Mouse (Mus musculus) spleen, adult 12 weeks (tissue): Measurements from ENCODE around the gene Sp7.

Experiments
- DNase-seq: peaks from one replicate; pipeline ENCODE4 v3.0.0; 2022; ENCODE audit warnings: low spot score

The Sp7 gene

DNA sequence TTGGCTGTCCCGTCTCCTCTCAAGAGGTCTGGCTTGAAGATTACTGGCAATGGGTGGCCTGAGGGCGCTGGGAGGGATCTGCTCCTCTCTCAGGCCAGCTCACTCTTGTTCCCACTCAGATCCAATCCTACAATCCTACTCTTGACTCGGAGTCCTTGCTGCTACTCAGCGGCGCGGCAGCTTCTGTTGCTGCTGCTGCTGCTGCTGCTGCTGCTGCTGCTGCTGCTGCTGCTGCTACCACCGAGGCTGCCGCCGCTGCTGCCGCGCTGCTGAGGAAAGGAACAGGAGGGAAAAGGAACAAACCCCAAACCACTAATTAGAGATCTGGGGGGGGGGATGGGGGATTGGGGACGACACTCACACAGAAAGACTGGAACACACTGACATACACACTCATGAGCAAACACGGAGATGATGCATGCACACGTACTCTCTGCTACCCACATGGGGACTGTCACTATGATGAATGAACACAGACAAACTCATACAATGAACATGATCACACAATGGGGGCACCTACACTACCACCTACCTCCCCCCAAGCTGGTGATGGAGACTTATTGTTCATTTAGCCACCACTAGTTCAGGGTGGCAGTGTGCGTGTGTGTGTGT lies at the start of gene Sp7:
Gene Sp7, minus strand, starts transcription at position 450 of the 612 bp plus-strand sequence.
- no peak for DNase-seq

DNA sequence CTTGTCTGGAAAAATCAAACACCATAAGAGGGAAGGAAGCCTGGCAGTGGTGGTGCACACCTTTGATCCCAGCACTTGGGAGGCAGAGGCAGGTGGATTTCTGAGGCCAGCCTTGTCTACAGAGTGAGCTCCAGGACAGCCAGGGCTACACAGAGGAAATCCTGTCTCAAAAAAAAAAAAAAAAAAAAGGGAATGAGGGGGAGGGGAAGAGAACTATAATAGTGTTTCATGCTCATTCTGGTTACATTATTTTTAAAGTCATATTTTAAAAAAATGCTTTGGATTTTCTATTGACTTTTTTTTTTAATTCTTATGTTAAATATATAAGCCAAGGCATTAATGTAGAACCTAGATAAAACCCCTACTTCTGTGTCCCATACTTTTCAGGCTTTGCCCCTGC lies 46.7 kb upstream of the Sp7 start:
- DNase-seq = no peak

DNA sequence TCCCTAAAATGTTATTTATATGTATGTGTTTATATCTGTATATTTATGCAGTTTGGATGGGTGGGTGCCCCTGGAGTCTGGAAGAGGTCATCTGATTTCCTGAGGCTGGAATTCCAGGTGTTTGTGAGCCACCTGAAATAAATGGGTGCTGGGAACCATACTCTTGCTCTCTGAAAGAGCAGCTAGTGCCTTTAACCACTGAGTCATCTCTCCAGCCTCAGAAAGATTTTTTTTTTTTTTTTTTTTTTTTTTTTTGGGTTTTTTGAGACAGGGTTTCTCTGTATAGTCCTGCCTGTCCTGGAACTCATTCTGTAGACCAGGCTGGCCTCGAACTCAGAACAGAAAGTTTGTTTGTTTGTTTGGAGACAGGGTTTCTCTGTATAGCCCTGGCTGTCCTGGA lies 44.1 kb upstream of the Sp7 start:
- no peak for DNase-seq

DNA sequence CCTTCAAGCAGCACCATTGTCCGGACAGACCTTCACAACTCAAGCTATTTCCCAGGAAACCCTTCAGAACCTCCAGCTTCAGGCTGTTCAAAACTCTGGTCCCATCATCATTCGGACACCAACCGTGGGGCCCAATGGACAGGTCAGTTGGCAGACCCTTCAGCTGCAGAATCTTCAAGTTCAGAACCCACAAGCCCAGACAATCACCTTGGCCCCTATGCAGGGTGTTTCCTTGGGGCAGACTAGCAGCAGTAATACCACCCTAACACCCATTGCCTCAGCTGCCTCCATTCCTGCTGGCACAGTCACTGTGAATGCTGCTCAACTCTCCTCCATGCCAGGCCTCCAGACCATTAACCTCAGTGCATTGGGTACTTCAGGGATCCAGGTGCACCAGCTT lies 42.3 kb upstream of the Sp7 start:
- no peak for DNase-seq

DNA sequence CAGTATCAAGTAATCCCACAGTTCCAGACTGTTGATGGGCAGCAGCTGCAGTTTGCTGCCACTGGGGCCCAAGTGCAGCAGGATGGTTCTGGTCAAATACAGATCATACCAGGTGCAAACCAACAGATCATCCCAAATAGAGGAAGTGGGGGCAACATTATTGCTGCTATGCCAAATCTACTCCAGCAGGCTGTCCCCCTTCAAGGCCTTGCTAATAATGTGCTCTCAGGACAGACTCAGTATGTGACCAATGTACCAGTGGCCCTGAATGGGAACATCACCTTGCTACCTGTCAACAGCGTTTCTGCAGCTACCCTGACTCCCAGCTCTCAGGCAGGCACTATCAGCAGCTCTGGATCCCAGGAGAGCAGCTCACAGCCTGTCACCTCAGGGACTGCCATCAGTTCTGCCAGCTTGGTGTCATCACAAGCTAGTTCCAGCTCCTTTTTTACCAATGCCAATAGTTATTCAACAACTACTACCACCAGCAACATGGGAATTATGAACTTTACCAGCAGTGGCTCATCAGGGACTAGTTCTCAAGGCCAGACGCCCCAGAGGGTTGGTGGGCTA lies 41.7 kb upstream of the Sp7 start:
- DNase-seq = no peak

DNA sequence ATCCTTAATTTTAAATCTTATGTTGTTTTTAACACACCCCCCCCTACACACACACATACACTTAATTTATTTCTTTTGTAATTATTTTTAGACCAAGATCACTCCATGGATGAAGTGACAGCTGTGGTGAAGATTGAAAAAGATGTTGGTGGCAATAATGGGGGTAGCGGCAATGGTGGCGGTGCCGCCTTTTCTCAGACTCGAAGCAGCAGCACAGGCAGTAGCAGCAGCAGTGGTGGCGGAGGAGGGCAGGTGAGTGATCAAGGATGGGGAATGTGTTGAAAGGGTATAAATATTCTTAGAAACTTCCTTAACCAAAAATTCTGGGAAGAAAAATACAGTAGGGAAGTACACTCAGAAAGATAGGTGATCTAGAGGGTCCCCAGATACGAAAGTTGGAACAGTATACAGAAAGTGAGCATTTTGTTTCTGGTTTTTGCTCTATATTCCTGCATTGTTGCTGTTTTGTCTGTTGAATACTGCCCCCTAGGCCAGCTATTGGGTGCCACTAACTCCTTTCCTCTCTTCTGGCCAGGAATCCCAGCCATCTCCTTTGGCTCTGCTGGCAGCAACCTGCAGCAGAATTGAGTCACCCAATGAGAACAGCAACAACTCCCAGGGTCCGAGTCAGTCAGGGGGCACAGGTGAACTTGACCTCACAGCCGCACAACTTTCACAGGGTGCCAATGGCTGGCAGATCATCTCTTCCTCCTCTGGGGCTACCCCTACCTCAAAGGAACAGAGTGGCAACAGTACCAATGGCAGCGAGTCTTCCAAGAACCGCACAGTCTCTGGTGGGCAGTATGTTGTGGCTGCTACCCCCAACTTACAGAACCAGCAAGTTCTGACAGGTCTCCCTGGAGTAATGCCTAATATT lies 40.9 kb upstream of the Sp7 start:
- DNase-seq = no peak

DNA sequence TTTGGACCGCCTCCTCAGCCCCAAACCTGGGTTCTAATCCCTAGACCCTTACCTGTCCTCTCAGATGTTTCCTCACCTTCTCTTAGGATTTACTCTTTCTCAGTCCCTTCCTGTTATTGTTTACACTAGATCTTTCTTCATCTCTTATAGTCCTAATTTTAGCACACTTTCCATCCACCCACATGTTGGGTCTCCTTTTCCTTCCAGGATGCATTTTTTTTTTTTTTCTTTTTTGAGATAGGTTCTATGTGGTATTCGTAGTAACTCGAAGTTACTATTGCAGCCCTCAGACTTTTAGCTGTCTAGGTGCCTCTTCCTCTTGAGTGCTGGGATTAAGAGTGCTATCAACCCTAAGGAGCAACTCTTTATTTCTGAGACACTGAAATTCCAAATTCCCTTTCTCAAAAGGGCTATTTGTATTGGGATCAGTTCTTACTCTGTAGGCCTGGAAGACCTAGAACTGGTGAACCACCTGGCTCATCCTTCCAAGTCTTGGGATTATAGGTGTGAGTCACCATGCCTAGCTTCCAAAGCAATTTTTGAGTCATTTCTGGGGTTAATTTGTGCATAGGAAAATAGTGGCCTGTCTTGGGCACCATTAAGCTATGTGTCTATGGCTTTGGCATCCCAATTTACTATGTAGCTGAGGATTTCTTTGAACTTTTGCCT lies 40.1 kb upstream of the Sp7 start:
- no peak for DNase-seq

DNA sequence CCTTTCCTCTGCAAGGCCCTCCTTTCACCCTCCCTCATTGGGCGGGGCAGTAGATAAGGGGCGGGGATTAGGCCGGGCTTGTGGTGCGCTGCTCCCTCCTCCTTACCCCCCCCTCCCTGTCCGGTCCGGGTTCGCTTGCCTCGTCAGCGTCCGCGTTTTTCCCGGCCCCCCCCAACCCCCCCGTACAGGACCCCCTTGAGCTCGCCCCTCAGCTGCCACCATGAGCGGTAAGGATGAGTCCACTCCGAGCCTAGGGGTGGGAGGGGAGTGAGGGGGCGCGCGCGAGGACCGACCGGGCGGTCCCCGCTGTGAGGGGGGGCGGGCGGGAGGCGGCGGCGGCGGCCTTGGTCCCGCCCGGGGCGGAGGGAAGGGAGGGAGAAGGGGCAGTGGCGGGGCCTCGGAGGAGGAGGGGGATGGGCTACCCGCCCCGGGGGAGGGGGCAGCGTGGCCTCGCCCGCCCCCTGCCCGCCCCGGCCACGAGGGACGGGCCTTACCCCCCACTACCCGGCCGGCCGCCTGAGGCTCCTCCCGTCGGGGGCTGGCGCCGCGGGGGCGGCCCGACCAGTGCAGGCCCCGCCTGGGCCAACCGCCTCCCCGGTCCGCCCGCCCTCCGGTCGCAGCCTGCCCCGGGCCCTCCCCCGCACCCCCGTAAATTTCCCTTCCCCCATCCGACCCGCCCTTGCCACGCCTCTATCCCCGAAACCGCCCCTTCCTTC lies 39.4 kb upstream of the Sp7 start:
- DNase-seq = peak; percentile 73

DNA sequence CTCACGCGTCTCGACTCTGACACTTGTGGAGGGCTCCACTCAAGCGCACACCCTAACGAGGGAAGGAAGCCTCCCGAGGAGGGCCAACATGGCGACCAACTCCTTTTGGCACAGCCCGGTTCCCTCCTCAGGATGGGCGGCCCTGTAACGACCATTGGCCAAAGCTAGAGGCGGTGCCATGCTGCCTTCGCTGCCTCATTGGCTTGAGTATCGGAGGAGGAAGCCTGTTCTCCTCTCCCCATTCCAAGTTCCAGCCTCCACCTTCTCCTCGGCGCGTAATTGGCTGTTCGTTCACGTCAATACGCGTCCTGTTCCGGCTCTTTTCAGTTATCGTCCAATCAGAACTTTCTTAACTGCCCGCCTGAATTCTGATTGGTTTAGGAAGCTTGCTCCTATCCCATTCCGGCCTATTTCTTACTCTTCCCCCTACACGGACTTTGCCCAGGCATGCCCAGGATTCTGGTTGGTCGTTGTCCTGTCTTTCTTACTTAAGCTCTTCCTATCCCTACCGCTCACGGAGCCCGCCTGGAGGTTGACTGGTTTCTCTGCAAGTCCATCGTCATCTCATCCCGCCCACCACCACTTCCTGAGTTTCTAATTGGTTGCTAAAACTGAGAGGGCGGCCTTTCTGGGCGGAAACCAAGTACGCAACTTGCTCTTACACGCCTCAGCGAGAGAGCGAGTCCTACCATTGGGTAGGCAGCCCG lies 38.7 kb upstream of the Sp7 start, which contains the start of gene Sp1:
Gene Sp1, plus strand, starts transcription at position 655 of the 707 bp plus-strand sequence.
- peak; percentile 98 for DNase-seq

DNA sequence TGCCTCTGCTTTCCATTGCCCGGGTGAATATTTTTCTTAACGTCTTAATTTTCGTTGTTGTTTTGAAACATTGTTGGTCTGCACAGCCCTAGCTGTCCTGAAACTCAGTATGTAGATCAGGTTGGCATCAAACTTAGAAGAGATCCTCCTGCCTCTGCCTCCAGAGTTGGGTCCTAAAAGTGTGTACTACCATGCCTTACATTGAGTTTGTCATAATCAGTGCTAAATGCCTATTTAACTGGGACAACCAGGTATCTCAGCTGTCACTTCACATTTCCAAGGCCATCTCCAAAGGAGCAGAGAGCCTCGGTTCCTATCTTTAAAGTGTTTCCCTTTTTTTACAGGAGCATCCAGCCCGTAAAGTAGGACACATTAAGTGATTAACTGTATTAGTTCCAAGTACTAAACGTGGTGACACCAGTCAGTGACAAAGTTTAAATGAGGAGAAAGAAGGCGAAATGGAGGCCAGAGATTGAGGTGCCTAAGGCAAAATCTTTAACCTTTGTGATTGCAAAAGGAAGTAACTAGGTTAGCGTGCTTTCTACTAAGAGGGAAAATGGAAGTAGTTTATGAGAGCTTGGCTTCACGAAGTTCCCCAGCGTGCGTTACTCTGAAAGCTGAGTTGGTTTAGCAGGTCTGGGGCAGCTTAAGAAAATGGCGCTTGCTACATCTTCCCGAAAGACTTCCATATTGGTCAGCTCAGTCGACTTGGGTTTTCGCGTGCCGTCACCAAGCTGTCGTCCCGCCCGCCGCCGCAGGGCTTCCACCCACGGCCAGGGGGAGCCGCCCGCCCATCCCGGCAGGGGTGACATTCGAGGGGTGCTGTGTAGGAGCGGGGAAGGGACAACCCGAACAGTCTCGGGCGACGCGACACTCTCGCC lies 37.9 kb upstream of the Sp7 start:
- DNase-seq = no peak

DNA sequence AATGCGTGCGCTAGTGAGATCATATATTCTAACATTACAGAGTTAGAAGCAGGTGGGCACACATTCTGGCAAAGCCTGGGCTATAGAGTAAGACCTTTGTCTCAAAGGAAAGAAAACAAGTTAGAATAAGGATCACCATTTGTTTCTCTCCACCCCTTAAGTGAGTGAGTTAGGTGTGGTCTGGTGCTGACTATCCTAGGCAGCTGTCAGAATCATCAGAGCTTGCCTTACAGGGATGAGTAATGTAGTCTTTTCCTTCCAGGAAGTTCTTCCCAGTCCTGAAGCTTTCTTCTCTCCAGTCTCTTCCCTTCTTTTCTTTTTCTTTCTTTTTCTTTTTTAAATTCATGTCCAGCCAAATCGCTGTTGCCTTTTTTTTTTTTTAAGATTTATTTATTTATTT lies 35.2 kb upstream of the Sp7 start:
- no peak for DNase-seq

DNA sequence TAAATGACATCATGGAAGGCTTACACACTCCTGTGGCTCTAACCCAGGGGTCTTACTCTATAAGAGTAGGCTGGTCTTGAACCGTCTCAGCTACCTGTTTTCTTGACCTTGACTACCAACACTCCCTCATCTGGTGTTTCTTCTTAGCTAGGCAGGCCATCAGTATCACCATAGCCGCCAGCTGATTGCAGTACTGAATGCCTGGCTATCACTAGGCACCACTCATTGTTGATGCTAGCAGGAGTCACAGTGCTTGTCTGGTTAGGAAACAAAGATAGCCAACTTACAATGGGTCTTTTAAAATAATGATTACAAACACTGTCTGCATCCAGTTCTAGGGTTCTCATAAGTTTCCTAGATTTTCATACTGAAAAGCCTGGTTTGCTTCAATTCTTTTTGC lies 34.3 kb upstream of the Sp7 start:
- no peak for DNase-seq

DNA sequence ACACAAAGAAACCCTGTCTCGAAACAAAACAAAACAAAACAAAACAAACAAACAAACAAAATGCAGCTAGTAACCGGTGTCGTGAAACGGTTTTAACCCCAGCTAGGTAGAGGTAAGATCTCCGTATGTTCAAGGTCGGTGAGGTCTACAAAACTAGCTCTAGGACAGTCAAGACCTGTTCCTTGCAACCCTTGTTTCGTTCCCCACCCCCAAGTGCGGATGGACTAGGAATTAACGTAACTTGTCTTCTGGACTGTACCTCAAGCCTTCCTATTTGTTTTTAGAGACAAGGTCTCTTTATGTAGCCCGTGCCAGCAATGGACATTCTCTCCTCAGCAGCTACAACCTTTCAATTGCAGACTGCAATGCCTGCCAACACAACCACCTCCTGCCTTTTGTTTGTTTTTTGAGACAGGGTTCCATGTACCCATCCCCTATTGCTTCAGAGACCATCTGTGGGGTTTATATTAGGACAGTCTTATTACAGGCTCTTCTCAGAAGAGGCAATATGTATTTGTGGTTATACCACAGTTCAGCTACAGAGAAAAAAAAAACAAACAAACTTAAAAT lies 33.6 kb upstream of the Sp7 start:
- DNase-seq = no peak

DNA sequence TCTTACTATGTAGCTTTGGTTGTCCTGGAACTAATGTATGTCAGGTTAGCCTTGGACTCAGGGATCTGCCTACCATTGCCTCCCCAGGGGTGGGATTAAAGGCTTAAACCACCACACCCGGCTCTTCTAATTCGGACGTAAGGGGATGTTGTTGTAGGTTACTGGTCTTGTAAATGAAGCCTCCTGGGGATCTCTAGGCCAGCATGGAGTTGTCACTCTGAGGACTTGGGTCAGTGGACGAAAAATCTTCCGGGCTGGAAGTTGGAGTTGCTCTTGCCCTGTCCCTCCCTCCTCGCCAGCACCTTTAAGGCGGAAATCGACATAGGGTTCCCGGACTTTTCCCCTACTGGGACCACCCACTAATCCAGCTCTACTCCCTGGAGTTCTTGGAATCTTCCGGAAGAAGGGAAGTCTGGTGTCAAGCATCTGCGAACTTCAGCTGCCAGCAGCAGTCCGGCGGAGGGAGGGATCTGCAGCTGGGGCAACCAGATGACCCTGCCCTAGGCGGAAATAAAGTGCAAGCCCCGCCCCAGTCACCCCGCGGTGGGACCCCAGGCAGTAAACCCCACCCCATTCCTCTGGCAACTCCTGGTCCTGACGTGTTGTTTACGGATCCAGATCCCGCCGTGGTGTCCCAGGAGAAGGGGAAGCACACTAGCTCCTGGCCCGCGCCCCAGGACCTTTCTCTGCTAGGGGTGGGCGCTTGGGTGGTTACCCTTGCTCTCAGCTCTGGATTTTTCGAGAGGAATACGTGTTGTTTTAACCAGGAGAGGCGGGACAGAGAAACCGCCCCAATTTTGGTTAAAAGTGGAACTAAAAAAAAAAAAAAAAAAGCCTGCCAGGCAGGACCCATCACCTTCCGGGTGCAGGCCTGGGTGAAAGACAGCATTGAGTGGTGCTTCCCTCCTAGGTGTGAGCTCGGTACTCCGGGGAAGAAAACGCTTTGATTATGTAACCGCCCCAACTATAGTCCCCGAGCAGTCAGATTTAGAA lies 32.5 kb upstream of the Sp7 start:
- peak; percentile 57 for DNase-seq

DNA sequence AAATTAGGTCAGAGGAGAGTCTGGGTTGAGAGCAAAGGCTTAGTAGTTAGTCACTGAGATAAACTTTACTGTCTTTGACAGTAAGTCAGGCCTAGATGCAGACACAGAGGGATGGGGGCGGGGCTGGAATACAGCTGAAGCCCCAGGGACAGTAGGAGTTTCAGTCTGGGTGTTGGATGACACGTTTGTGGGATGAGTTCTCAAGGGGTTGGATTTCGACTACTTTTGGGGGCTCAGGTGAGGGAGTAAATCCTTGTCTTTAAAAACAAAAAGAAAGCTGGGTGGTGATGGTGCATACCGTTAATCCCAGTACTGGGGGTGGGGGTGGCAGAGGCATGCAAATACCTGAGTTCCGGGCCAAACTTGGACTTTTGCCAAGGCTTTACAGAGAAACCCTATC lies 31.6 kb upstream of the Sp7 start:
- DNase-seq = no peak

DNA sequence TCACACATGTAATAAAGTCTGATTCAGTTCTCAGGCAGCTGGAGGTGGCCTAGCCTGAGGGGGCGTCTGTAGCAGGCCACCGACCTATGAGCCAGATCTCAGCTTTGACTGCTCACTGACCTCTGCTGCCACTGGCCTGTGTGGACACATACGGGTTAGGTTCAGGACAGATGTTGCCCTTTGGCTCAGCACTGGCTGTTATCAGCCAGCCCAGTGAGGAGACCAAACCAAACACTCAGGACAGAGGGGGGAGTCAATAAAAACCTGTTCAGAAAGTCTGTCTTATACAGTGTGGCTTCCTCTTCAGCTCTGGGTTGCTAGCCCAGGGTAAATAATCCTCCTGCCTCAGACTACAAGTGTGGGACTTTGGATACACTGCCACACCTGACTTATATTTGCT lies 28.1 kb upstream of the Sp7 start:
- DNase-seq = no peak

DNA sequence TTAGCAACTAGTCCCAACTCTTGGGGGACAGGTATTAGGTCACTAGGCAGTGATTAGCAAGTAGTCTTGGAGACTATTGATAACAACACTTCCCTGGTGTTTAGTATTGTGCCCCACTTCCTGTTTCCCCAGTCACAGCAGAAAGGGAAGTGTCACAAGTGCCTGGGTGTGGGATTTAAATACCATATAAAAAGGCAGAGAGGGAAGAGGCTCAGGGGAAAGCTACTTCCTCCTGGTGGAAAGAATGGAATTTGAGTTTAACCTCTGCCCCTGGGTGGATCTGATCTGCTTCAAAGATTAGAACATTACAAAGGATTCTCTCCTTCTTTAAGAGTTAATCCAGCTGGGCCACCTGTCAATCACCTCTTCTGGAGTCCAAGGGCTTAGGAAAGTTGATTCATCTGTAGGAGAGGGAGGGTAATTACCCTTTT lies 26.6 kb upstream of the Sp7 start:
- no peak for DNase-seq

DNA sequence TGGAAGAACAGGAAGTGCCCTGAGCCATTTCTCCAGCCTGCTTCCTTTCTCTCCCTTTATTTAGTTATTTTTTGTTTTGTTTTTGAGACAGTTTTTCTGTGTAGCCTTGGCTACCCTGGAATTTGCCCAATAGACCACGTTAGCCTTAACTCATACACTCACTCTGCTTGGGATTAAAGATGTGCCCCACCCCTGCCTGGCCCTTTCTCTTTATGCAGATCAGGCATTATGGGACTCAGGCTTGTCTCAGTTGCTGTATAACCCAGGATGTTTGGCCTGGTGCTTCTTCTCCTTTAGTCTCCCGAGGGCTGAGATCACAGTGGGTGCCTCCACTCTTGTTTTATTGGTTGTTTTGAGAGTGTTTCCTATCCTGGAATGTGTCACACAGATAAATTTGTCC lies 25.5 kb upstream of the Sp7 start:
- no peak for DNase-seq

DNA sequence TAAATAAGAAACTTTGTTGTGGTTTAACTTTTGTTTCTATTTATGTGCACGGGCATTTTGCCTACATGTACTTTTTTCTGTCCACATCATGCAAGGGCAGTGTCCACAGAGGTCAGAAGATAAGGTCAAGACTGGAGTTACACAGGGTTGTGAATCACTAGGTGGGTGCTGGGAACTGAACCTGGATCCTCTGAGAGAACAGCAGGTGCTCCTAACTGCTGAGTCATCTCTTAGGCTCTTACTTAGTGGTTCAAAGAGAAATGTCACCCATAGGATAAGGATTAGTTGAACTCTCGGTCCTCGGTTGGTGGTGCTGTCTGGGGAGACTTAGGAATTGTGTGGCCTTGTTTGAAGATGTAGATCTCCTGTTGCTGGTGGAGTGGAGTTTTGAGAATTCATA lies 22.0 kb upstream of the Sp7 start:
- no peak for DNase-seq
